Mouse (Mus musculus): ENCODE data around the gene Urgcp. TPM values are rescaled to one million over a fixed set of nuclear protein-coding genes. Genes with fewer than 3 reads are reported as not detected.

The Urgcp gene
- total and polyA plus RNA-seq, 2 experiments from 2014 or later, result 33.4 to 48.1 TPM

- no peak for DNase-seq
- no peak overlapping the region for H3K4me3 ChIP-seq (ENCODE audit: low read depth, low read length)
- H3K27me3 ChIP-seq (ENCODE audit: insufficient read depth, low read length), result no peaks in the 10 kb centered on the region
- H3K4me1 ChIP-seq (ENCODE audit: insufficient read depth), result peaks cover 6% of the 10 kb centered on the region; the same call in 1 of the 2 replicates
- H3K4me2 ChIP-seq (ENCODE audit: low read depth), result no peak overlapping the region
- H3K9ac ChIP-seq, result no peak overlapping the region
- TF ChIP-seq CTCF (IDR thresholded peaks at IDR 0.05; ENCODE audit: low read depth), result no peak
- H3K36me3 ChIP-seq (ENCODE audit: insufficient read depth), result peaks cover 20% of the 10 kb centered on the region
- no peak overlapping the region for H3K27ac ChIP-seq (ENCODE audit: low read depth, low read length)
- ATAC-seq, result no peak
- WGBS, result 64% methylated on average over 5 of the region's 5 CpGs
- no peaks in the 10 kb centered on the region for H3K9me3 ChIP-seq (ENCODE audit: low read length)
Observed at GRCm38 (mm10) chr11:5702271-5702956, 59.8 kb downstream of the Urgcp start.

DNA sequence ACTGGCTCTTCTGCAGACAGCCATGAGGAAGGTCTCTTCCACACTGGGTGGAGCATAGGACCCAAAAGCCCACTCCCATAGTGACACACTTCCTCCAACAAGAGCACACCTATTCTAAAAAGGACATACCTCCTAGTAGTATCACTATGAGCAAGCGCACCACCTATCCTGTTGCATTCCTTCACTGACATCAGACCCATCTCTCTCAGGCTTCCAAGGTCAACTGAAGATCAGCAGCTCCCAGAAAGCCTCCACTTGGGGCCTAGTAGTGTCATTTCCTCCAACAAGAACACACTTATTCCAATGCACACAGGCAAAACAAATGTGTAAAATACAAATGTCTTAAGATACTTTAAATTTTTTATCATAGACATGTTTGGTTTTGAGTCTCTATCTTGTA lies 60.4 kb downstream of the Urgcp start:
- Histone ChIP-seq H3K27ac (ENCODE audit: low read depth, low read length) (no peak overlapping the region), H3K27me3 (ENCODE audit: insufficient read depth, low read length) (no peaks in the 10 kb centered on the region), H3K4me2 (ENCODE audit: low read depth) (no peak overlapping the region), H3K4me3 (ENCODE audit: low read depth, low read length) (no peak overlapping the region), H3K36me3 (ENCODE audit: insufficient read depth) (peaks cover 20% of the 10 kb centered on the region), H3K9me3 (ENCODE audit: low read length) (no peaks in the 10 kb centered on the region), H3K9ac (no peak overlapping the region), H3K4me1 (ENCODE audit: insufficient read depth) (peaks cover 6% of the 10 kb centered on the region; the same call in 1 of the 2 replicates)
- WGBS, result 94% methylated on average over 1 of the region's 1 CpGs
- DNase-seq, result no peak
- TF ChIP-seq CTCF (IDR thresholded peaks at IDR 0.05; ENCODE audit: low read depth), result no peak
- no peak for ATAC-seq

GRCm38 (mm10) chr11:5701300-5701699 lies 60.9 kb downstream of the Urgcp start:
- DNase-seq, result no peak
- H3K4me3 ChIP-seq (ENCODE audit: low read depth, low read length), result no peak overlapping the region
- no peak overlapping the region for H3K9ac ChIP-seq
- H3K4me1 ChIP-seq (ENCODE audit: insufficient read depth), result peaks cover 3% of the 10 kb centered on the region; the same call in 1 of the 2 replicates
- no peak for ATAC-seq
- peaks cover 20% of the 10 kb centered on the region for H3K36me3 ChIP-seq (ENCODE audit: insufficient read depth)
- no peaks in the 10 kb centered on the region for H3K9me3 ChIP-seq (ENCODE audit: low read length)
- no peak overlapping the region for H3K4me2 ChIP-seq (ENCODE audit: low read depth)
- no peak for TF ChIP-seq CTCF (IDR thresholded peaks at IDR 0.05; ENCODE audit: low read depth)
- 68% methylated on average over 2 of the region's 2 CpGs for WGBS
- no peak overlapping the region for H3K27ac ChIP-seq (ENCODE audit: low read depth, low read length)
- no peaks in the 10 kb centered on the region for H3K27me3 ChIP-seq (ENCODE audit: insufficient read depth, low read length)

GRCm38 (mm10) chr11:5700808-5701207 lies 61.4 kb downstream of the Urgcp start:
- no peak for ATAC-seq
- Histone ChIP-seq H3K4me3 (ENCODE audit: low read depth, low read length) (no peak overlapping the region), H3K9me3 (ENCODE audit: low read length) (no peaks in the 10 kb centered on the region), H3K27ac (ENCODE audit: low read depth, low read length) (no peak overlapping the region), H3K9ac (no peak overlapping the region), H3K4me2 (ENCODE audit: low read depth) (no peak overlapping the region), H3K4me1 (ENCODE audit: insufficient read depth) (no peaks in the 10 kb centered on the region), H3K36me3 (ENCODE audit: insufficient read depth) (peaks cover 20% of the 10 kb centered on the region), H3K27me3 (ENCODE audit: insufficient read depth, low read length) (no peaks in the 10 kb centered on the region)
- DNase-seq, result no peak
- 89% methylated on average over 7 of the region's 7 CpGs for WGBS
- no peak for TF ChIP-seq CTCF (IDR thresholded peaks at IDR 0.05; ENCODE audit: low read depth)

GRCm38 (mm10) chr11:5691775-5692174 lies 70.4 kb downstream of the Urgcp start:
- Histone ChIP-seq H3K4me2 (ENCODE audit: low read depth) (no peak overlapping the region), H3K9ac (no peak overlapping the region), H3K4me1 (ENCODE audit: insufficient read depth) (no peaks in the 10 kb centered on the region), H3K9me3 (ENCODE audit: low read length) (no peaks in the 10 kb centered on the region), H3K36me3 (ENCODE audit: insufficient read depth) (no peaks in the 10 kb centered on the region), H3K27ac (ENCODE audit: low read depth, low read length) (no peak overlapping the region), H3K4me3 (ENCODE audit: low read depth, low read length) (no peak overlapping the region), H3K27me3 (ENCODE audit: insufficient read depth, low read length) (no peaks in the 10 kb centered on the region)
- ATAC-seq, result no peak
- 48% methylated on average over 7 of the region's 7 CpGs for WGBS
- peak; percentile 22 for DNase-seq
- TF ChIP-seq CTCF (IDR thresholded peaks at IDR 0.05; ENCODE audit: low read depth), result peak; percentile 64

GRCm38 (mm10) chr11:5684283-5684682 lies 77.9 kb downstream of the Urgcp start:
- H3K4me2 ChIP-seq (ENCODE audit: low read depth), result no peak overlapping the region
- ATAC-seq, result no peak
- no peak overlapping the region for H3K4me3 ChIP-seq (ENCODE audit: low read depth, low read length)
- 43% methylated on average over 7 of the region's 7 CpGs for WGBS
- no peak for DNase-seq
- H3K9ac ChIP-seq, result no peak overlapping the region
- no peaks in the 10 kb centered on the region for H3K36me3 ChIP-seq (ENCODE audit: insufficient read depth)
- no peak for TF ChIP-seq CTCF (IDR thresholded peaks at IDR 0.05; ENCODE audit: low read depth)
- H3K4me1 ChIP-seq (ENCODE audit: insufficient read depth), result no peaks in the 10 kb centered on the region
- no peak overlapping the region for H3K27ac ChIP-seq (ENCODE audit: low read depth, low read length)
- no peaks in the 10 kb centered on the region for H3K27me3 ChIP-seq (ENCODE audit: insufficient read depth, low read length)
- H3K9me3 ChIP-seq (ENCODE audit: low read length), result no peaks in the 10 kb centered on the region

GRCm38 (mm10) chr11:5682541-5682940 lies 79.6 kb downstream of the Urgcp start:
- H3K9ac ChIP-seq, result no peak overlapping the region
- H3K27ac ChIP-seq (ENCODE audit: low read depth, low read length), result no peak overlapping the region
- TF ChIP-seq CTCF (IDR thresholded peaks at IDR 0.05; ENCODE audit: low read depth), result no peak
- H3K4me1 ChIP-seq (ENCODE audit: insufficient read depth), result no peaks in the 10 kb centered on the region
- WGBS, result 70% methylated on average over 6 of the region's 6 CpGs
- no peak for DNase-seq
- H3K4me3 ChIP-seq (ENCODE audit: low read depth, low read length), result no peak overlapping the region
- no peaks in the 10 kb centered on the region for H3K27me3 ChIP-seq (ENCODE audit: insufficient read depth, low read length)
- no peaks in the 10 kb centered on the region for H3K36me3 ChIP-seq (ENCODE audit: insufficient read depth)
- no peak overlapping the region for H3K4me2 ChIP-seq (ENCODE audit: low read depth)
- no peaks in the 10 kb centered on the region for H3K9me3 ChIP-seq (ENCODE audit: low read length)
- ATAC-seq, result no peak

Other genes with a start within 250 kb of the Urgcp start
- gene Xbp1, start 241.7 kb downstream of the Urgcp start, total RNA-seq (2014; rRNA removed), result 120 and 140 TPM in 2 replicates
- 100 and 107 TPM in 2 replicates for gene Xbp1, start 241.7 kb downstream of the Urgcp start, polyA plus RNA-seq (2015; fragmentation: Nextera tagmentation; extraction: Ambion mirVana)
- gene Ccdc117, start 220.2 kb downstream of the Urgcp start, total RNA-seq (2014; rRNA removed), result 14.4 and 14.7 TPM in 2 replicates
- 6.6 and 7.0 TPM in 2 replicates for gene Ccdc117, start 220.2 kb downstream of the Urgcp start, polyA plus RNA-seq (2015; fragmentation: Nextera tagmentation; extraction: Ambion mirVana)
- 0.24 TPM in 1 of 2 replicates, not detected in the other for gene Ankrd36, start 192.7 kb downstream of the Urgcp start, total RNA-seq (2014; rRNA removed)
- gene Ankrd36, start 192.7 kb downstream of the Urgcp start, polyA plus RNA-seq (2015; fragmentation: Nextera tagmentation; extraction: Ambion mirVana), result not detected in 2 replicates
- 83.9 and 90.7 TPM in 2 replicates for gene Mrps24, start 46.7 kb downstream of the Urgcp start, total RNA-seq (2014; rRNA removed)
- gene Mrps24, start 46.7 kb downstream of the Urgcp start, polyA plus RNA-seq (2015; fragmentation: Nextera tagmentation; extraction: Ambion mirVana), result 226 and 284 TPM in 2 replicates
- gene Dbnl, start 26.1 kb upstream of the Urgcp start, total RNA-seq (2014; rRNA removed), result 72.6 and 77.8 TPM in 2 replicates
- 101 and 130 TPM in 2 replicates for gene Dbnl, start 26.1 kb upstream of the Urgcp start, polyA plus RNA-seq (2015; fragmentation: Nextera tagmentation; extraction: Ambion mirVana)
- 0.38 and 3.5 TPM in 2 replicates for gene Pgam2, start 41.4 kb upstream of the Urgcp start, total RNA-seq (2014; rRNA removed)
- 3.3 and 3.5 TPM in 2 replicates for gene Pgam2, start 41.4 kb upstream of the Urgcp start, polyA plus RNA-seq (2015; fragmentation: Nextera tagmentation; extraction: Ambion mirVana)
- 7.5 and 9.7 TPM in 2 replicates for gene Polm, start 75.6 kb upstream of the Urgcp start, total RNA-seq (2014; rRNA removed)
- 4.6 and 6.0 TPM in 2 replicates for gene Polm, start 75.6 kb upstream of the Urgcp start, polyA plus RNA-seq (2015; fragmentation: Nextera tagmentation; extraction: Ambion mirVana)
- gene Aebp1, start 99.6 kb upstream of the Urgcp start, total RNA-seq (2014; rRNA removed), result 9.8 and 14.9 TPM in 2 replicates
- gene Aebp1, start 99.6 kb upstream of the Urgcp start, polyA plus RNA-seq (2015; fragmentation: Nextera tagmentation; extraction: Ambion mirVana), result 15.9 and 19.8 TPM in 2 replicates
- 20.4 and 29.0 TPM in 2 replicates for gene Pold2, start 115.9 kb upstream of the Urgcp start, total RNA-seq (2014; rRNA removed)
- gene Pold2, start 115.9 kb upstream of the Urgcp start, polyA plus RNA-seq (2015; fragmentation: Nextera tagmentation; extraction: Ambion mirVana), result 48.0 and 51.3 TPM in 2 replicates
- gene Myl7, start 136.4 kb upstream of the Urgcp start, total RNA-seq (2014; rRNA removed), result not detected in 2 replicates
- not detected in 2 replicates for gene Myl7, start 136.4 kb upstream of the Urgcp start, polyA plus RNA-seq (2015; fragmentation: Nextera tagmentation; extraction: Ambion mirVana)
- gene Gck, start 187.7 kb upstream of the Urgcp start, total RNA-seq (2014; rRNA removed), result 8.6 and 12.9 TPM in 2 replicates
- gene Gck, start 187.7 kb upstream of the Urgcp start, polyA plus RNA-seq (2015; fragmentation: Nextera tagmentation; extraction: Ambion mirVana), result 7.1 and 7.2 TPM in 2 replicates
- 181 and 195 TPM in 2 replicates for gene Ykt6, start 193.3 kb upstream of the Urgcp start, total RNA-seq (2014; rRNA removed)
- gene Ykt6, start 193.3 kb upstream of the Urgcp start, polyA plus RNA-seq (2015; fragmentation: Nextera tagmentation; extraction: Ambion mirVana), result 101 and 102 TPM in 2 replicates

All from forebrain, postnatal 0 days (tissue).